Comparison of ENCODE assay signal across 27 mouse cellular contexts in genomic region chr7:87148681-87149080, GRCm38 (mm10).
DNase-seq lines count a peak whose midpoint lies in the region; ATAC-seq and TF ChIP-seq lines count a peak whose summit lies in the region.
"Had no signal": no experiment of that assay in that cellular context is flagged by ENCODE, and none has a peak within 500 bp of the region (broad histone marks: within the 10 kb centered on the region; RNA-seq: fewer than 3 reads in every experiment).

No protein-coding gene starts in this region.

- WGBS in midbrain, embryonic 13.5 days = 22% methylated on average over 1 of the region's 1 CpGs
- 24% methylated on average over 1 of the region's 1 CpGs for WGBS in midbrain, postnatal 0 days

- no peaks in the 10 kb centered on the region for H3K9me3 ChIP-seq in midbrain, embryonic 13.5 days
- no peaks in the 10 kb centered on the region for H3K9me3 ChIP-seq in midbrain, postnatal 0 days (ENCODE audit: low read length)
- H3K9me3 ChIP-seq: embryonic facial prominence, embryonic 12.5 days; forebrain, embryonic 12.5 days; forebrain, embryonic 15.5 days; heart, embryonic 12.5 days; heart, embryonic 15.5 days; hindbrain, embryonic 10.5 days; hindbrain, embryonic 13.5 days had no signal

- no peak overlapping the region for H3K4me2 ChIP-seq in midbrain, embryonic 13.5 days (replicated peaks)
- H3K4me2 ChIP-seq in midbrain, postnatal 0 days (ENCODE audit: low read depth, low read length, poor library complexity, severe bottlenecking) = no peak overlapping the region
- H3K4me2 ChIP-seq: embryonic facial prominence, embryonic 12.5 days; forebrain, embryonic 12.5 days; forebrain, embryonic 15.5 days; heart, embryonic 12.5 days; heart, embryonic 15.5 days; hindbrain, embryonic 13.5 days had no signal

- ATAC-seq in midbrain, embryonic 13.5 days = 0 out of 2 replicates have a peak, but pooled peaks have one; percentile 24
- no peak for ATAC-seq in midbrain, postnatal 0 days (ENCODE audit: low FRiP score)
- ATAC-seq: activated CD4-positive, CD25-positive, alpha-beta regulatory T cell, adult 4 months; CD4-positive, CD25-positive, alpha-beta regulatory T cell, adult 4 months; forebrain, embryonic 15.5 days had no signal

- no peak for TF ChIP-seq CTCF in midbrain, postnatal 0 days (IDR thresholded peaks at IDR 0.05)
- TF ChIP-seq CTCF in left cerebral cortex, adult 2 months (IDR thresholded peaks at IDR 0.05) = no peak

- DNase-seq in kidney, adult 9 months = peak; percentile 25
- DNase-seq in kidney, postnatal 25 days = no peak
- DNase-seq in midbrain, postnatal 0 days (ENCODE audit: low spot score) = no peak
- DNase-seq in Muller cell, postnatal 12 days (ENCODE audit: inconsistent ontology term) = peak; percentile 59
- peak; percentile 58 for DNase-seq in retina, embryonic 14.5 days (ENCODE audit: low spot score)
- no peak for DNase-seq in left cerebral cortex, adult 2 months (ENCODE audit: extremely low spot score in 1 of 2, low spot score in 2 of 2)
- DNase-seq in right cerebral cortex, postnatal 10 days (ENCODE audit: low spot score in 2 of 2) = no peak
- DNase-seq: adrenal gland, adult 8-10 months; adrenal gland, postnatal 25 days; cerebellum, adult 11-12 months; cerebellum, adult 8-10 months; cerebellum, postnatal 14 days; gastrocnemius, postnatal 25 days; heart, adult 18-20 months; heart, postnatal 10 days; heart, postnatal 36 days had no signal

- intact Hi-C loops in left cerebral cortex, adult 2 months (cut with DNase I) = no loop called here

- no peaks in the 10 kb centered on the region for H3K27me3 ChIP-seq in midbrain, embryonic 13.5 days
- H3K27me3 ChIP-seq in midbrain, postnatal 0 days (ENCODE audit: insufficient read depth, low read length) = no peaks in the 10 kb centered on the region
- H3K27me3 ChIP-seq: embryonic facial prominence, embryonic 12.5 days; forebrain, embryonic 12.5 days; forebrain, embryonic 15.5 days; heart, embryonic 12.5 days; heart, embryonic 15.5 days; hindbrain, embryonic 13.5 days had no signal

- H3K4me1 ChIP-seq in midbrain, embryonic 13.5 days (replicated peaks) = no peaks in the 10 kb centered on the region
- no peaks in the 10 kb centered on the region for H3K4me1 ChIP-seq in midbrain, postnatal 0 days (ENCODE audit: insufficient read depth, low read length)
- H3K4me1 ChIP-seq: embryonic facial prominence, embryonic 12.5 days; forebrain, embryonic 12.5 days; forebrain, embryonic 15.5 days; heart, embryonic 12.5 days; heart, embryonic 15.5 days; hindbrain, embryonic 10.5 days; hindbrain, embryonic 13.5 days had no signal

- no peak overlapping the region for H3K9ac ChIP-seq in midbrain, embryonic 13.5 days (replicated peaks)
- no peak overlapping the region for H3K9ac ChIP-seq in midbrain, postnatal 0 days (replicated peaks; ENCODE audit: low read length, poor library complexity, severe bottlenecking)
- H3K9ac ChIP-seq: embryonic facial prominence, embryonic 12.5 days; forebrain, embryonic 12.5 days; forebrain, embryonic 15.5 days; heart, embryonic 12.5 days; heart, embryonic 15.5 days; hindbrain, embryonic 13.5 days had no signal

- H3K27ac ChIP-seq in midbrain, embryonic 13.5 days = no peak overlapping the region
- no peak overlapping the region for H3K27ac ChIP-seq in midbrain, postnatal 0 days (ENCODE audit: low read depth, low read length)
- H3K27ac ChIP-seq in left cerebral cortex, adult 2 months = no peak overlapping the region
- H3K27ac ChIP-seq: embryonic facial prominence, embryonic 12.5 days; forebrain, embryonic 12.5 days; forebrain, embryonic 15.5 days; heart, embryonic 15.5 days; hindbrain, embryonic 10.5 days; hindbrain, embryonic 13.5 days had no signal

- no peaks in the 10 kb centered on the region for H3K36me3 ChIP-seq in midbrain, embryonic 13.5 days
- H3K36me3 ChIP-seq in midbrain, postnatal 0 days (ENCODE audit: insufficient read depth, low read length) = no peaks in the 10 kb centered on the region
- H3K36me3 ChIP-seq: embryonic facial prominence, embryonic 12.5 days; forebrain, embryonic 12.5 days; forebrain, embryonic 15.5 days; heart, embryonic 12.5 days; heart, embryonic 15.5 days; hindbrain, embryonic 10.5 days; hindbrain, embryonic 13.5 days had no signal

- no peak overlapping the region for H3K4me3 ChIP-seq in midbrain, embryonic 13.5 days (replicated peaks)
- no peak overlapping the region for H3K4me3 ChIP-seq in midbrain, postnatal 0 days (ENCODE audit: low read depth, low read length)
- H3K4me3 ChIP-seq in left cerebral cortex, adult 2 months = no peak overlapping the region
- H3K4me3 ChIP-seq: embryonic facial prominence, embryonic 12.5 days; erythroblast, embryonic 14.5 days; forebrain, embryonic 12.5 days; forebrain, embryonic 15.5 days; heart, embryonic 12.5 days; heart, embryonic 15.5 days; hindbrain, embryonic 10.5 days; hindbrain, embryonic 13.5 days had no signal

Comparison
In these comparisons a context has a peak if more than half of its experiments do, and no peak if none do; other contexts are left out.
1. DNase-seq: peak in kidney, adult 9 months (single experiment), Muller cell, postnatal 12 days (single experiment) and retina, embryonic 14.5 days (single experiment); none in kidney, postnatal 25 days (0 of 2), midbrain, postnatal 0 days (single experiment), left cerebral cortex, adult 2 months (0 of 2) and right cerebral cortex, postnatal 10 days (0 of 2).